Mouse (Mus musculus): ENCODE results near the gene Adgra1. TPM values are rescaled to one million over a fixed set of nuclear protein-coding genes. Genes with fewer than 3 reads are reported as not detected.

Adgra1 gene
- polyA plus RNA-seq, 1 experiment = 0.29 TPM

DNA sequence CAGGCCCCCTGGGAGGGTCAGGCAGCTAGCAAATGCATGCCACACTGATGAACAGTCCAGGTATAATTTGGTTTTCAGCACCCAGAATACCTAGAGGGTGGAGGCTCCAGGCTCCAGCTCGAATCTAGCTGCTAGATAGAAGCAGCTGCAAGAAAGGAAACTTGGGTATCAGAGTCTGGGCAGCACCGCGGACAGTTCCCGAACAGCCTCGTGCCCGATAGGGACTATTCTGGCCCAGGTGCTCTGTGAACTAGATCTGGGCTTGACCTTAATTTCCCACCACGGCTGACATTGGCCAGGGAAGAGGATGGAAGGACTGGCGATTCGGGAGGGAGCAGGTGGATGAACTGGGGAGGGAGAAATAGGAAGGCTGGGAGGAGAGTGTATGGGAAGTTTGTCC lies 6.3 kb upstream of the Adgra1 start:
- H3K27me3 ChIP-seq (ENCODE audit: control insufficient read depth, insufficient read depth, low read length) = no peaks in the 10 kb centered on the region
- no peak overlapping the region for H3K4me3 ChIP-seq (ENCODE audit: extremely low read depth, insufficient read depth, insufficient read length)
- WGBS = 8% methylated on average over 9 of the region's 9 CpGs
- H3K36me3 ChIP-seq (ENCODE audit: control insufficient read depth, insufficient read depth, low read length) = no peaks in the 10 kb centered on the region
- no peak for DNase-seq (ENCODE audit: low read depth in 1 of 2, low spot score in 2 of 2)
- H3K4me1 ChIP-seq (ENCODE audit: control insufficient read depth, insufficient read depth, insufficient read length) = no peaks in the 10 kb centered on the region
- TF ChIP-seq CTCF (IDR thresholded peaks at IDR 0.05; ENCODE audit: extremely low read depth, insufficient read depth, insufficient read length, insufficient replicate concordance) (no peak), POLR2A (IDR thresholded peaks at IDR 0.05; ENCODE audit: low read depth, low read length) (no peak)
- H3K27ac ChIP-seq (ENCODE audit: insufficient read depth, low read length) = no peak overlapping the region

DNA sequence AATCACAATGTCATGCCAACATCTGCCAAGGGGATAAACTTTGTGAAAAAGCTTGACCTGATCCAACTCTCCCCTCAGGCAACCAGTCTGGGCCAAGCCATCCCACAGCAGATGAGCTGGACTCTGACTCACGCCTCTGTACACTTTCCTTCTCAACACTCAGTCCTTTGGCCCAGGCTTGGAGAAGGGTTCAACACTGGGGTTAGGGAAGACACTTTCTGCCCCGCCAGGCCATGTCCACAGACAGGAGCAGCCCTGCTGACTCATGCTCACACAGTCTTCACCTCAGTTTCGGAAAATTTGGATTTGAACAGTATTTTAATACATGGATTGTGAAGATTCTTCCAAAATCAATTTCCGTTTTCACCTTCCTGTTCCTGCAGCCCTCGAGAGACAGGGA lies 442 bp upstream of the Adgra1 start:
- Histone ChIP-seq H3K4me1 (ENCODE audit: control insufficient read depth, insufficient read depth, insufficient read length) (no peaks in the 10 kb centered on the region), H3K27ac (ENCODE audit: insufficient read depth, low read length) (no peak overlapping the region), H3K4me3 (ENCODE audit: extremely low read depth, insufficient read depth, insufficient read length) (no peak overlapping the region), H3K27me3 (ENCODE audit: control insufficient read depth, insufficient read depth, low read length) (no peaks in the 10 kb centered on the region), H3K36me3 (ENCODE audit: control insufficient read depth, insufficient read depth, low read length) (no peaks in the 10 kb centered on the region)
- 46% methylated on average over 5 of the region's 5 CpGs for WGBS
- DNase-seq (ENCODE audit: low read depth in 1 of 2, low spot score in 2 of 2) = no peak
- no peak for TF ChIP-seq POLR2A (IDR thresholded peaks at IDR 0.05; ENCODE audit: low read depth, low read length)
- TF ChIP-seq CTCF (IDR thresholded peaks at IDR 0.05; ENCODE audit: extremely low read depth, insufficient read depth, insufficient read length, insufficient replicate concordance) = no peak

DNA sequence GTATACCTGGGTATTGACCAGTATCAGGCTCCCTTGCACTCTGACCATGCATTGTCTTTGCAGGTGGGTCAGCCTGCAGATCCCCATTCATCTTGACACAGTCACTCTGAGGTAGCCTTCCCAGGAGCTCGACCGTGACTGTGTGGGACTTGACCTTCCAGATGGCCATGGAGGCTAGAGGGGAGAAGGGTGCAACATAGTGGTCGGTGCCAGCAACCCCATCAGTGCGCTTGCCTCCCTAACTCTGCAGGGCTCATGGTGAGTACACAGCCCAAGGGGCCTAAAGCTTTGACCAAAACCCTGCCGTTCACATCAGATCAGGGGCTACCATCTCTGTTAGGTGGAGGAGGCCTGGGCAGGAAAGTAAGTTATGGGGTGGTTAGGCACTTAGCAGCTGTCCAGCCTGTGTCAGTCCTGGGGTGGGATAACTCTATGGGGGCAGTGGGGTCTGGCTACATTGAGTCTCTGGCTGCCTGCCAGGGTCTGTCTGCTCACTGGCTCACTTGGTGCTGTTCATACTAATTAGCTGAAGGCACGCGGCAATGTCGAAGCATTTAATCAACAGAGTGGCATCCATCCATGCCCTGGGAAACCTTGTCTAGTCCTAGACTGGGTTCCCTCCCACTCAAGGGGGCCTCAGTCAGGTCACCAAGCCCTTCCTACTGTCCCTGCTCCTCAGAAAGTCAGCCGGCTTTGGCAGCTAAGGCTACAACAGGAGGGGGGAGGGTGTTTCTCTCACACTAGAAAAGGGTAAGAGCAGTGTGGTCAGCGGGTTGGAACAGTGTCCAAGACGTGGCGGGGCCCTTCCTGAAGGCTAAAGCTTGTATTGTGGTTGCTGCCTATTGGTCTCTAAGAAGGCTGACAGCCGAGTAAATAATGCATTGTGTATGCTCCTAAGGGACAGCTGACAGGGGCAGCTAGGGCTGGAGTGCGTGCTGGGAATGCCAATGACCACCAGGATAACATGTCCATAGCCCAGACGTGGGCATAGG lies 1.5 kb downstream of the Adgra1 start:
- Histone ChIP-seq H3K36me3 (ENCODE audit: control insufficient read depth, insufficient read depth, low read length) (no peaks in the 10 kb centered on the region), H3K27me3 (ENCODE audit: control insufficient read depth, insufficient read depth, low read length) (no peaks in the 10 kb centered on the region), H3K27ac (ENCODE audit: insufficient read depth, low read length) (no peak overlapping the region), H3K4me3 (ENCODE audit: extremely low read depth, insufficient read depth, insufficient read length) (no peak overlapping the region), H3K4me1 (ENCODE audit: control insufficient read depth, insufficient read depth, insufficient read length) (no peaks in the 10 kb centered on the region)
- TF ChIP-seq POLR2A (IDR thresholded peaks at IDR 0.05; ENCODE audit: low read depth, low read length) = no peak
- TF ChIP-seq CTCF (IDR thresholded peaks at IDR 0.05; ENCODE audit: extremely low read depth, insufficient read depth, insufficient read length, insufficient replicate concordance) = no peak
- WGBS = 71% methylated on average over 15 of the region's 15 CpGs
- DNase-seq (ENCODE audit: low read depth in 1 of 2, low spot score in 2 of 2) = no peak

DNA sequence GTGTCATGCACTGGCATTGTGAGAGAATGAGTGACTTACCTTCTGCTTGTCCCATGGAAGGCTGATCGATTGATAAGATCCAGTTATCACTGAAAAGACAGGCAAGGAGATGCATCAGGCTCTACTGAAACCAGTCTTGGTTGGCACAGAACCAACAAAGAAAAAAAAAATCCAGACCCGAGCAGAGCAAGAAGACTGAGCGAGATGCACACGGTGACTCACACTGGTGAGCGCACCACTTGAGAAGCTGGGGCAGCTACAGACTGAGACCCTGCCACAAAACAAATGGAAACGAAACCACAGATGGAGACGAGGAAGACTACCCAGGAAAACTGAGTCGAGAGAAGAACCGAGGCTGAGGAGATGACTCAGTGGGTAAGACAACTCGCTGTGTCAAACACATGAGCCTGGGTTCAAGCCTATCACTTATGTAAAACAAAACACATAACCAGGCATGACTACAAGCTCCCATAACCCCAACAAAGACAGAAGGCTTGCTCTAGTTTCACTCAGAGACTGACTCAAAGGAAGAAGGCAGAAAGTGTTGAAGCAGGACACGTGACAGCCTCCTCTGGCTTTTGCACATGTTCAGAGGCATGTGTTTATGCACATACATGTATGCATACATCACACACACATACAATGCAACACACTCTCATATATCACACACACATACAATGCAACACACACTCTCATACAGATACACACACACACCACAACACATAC lies 6.6 kb downstream of the Adgra1 start:
- H3K27ac ChIP-seq (ENCODE audit: insufficient read depth, low read length) = no peak overlapping the region
- no peak for DNase-seq (ENCODE audit: low read depth in 1 of 2, low spot score in 2 of 2)
- no peaks in the 10 kb centered on the region for H3K4me1 ChIP-seq (ENCODE audit: control insufficient read depth, insufficient read depth, insufficient read length)
- TF ChIP-seq POLR2A (IDR thresholded peaks at IDR 0.05; ENCODE audit: low read depth, low read length) (no peak), CTCF (IDR thresholded peaks at IDR 0.05; ENCODE audit: extremely low read depth, insufficient read depth, insufficient read length, insufficient replicate concordance) (no peak)
- H3K36me3 ChIP-seq (ENCODE audit: control insufficient read depth, insufficient read depth, low read length) = no peaks in the 10 kb centered on the region
- no peak overlapping the region for H3K4me3 ChIP-seq (ENCODE audit: extremely low read depth, insufficient read depth, insufficient read length)
- no peaks in the 10 kb centered on the region for H3K27me3 ChIP-seq (ENCODE audit: control insufficient read depth, insufficient read depth, low read length)
- 81% methylated on average over 11 of the region's 11 CpGs for WGBS

DNA sequence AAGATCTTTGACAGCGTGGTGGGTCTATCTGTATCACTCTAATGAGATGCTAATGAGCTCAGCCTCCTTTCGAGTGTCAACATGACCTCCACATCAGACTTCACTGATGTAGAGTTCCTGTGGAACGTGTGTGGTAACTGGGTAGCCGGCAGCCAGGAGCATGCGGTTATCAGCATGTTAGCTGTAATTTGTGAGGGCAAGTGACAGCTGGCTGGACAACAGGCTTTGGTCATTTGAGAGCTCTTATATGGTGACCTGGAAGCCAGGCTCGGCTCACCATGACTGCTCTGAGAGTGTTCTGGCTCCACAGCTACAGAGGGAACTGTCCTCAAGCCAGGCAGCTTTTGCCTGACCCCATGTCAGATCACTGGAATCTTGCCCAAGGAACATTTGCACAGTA lies 8.4 kb downstream of the Adgra1 start:
- WGBS = 71% methylated on average over 6 of the region's 6 CpGs
- Histone ChIP-seq H3K27me3 (ENCODE audit: control insufficient read depth, insufficient read depth, low read length) (no peaks in the 10 kb centered on the region), H3K27ac (ENCODE audit: insufficient read depth, low read length) (no peak overlapping the region), H3K36me3 (ENCODE audit: control insufficient read depth, insufficient read depth, low read length) (no peaks in the 10 kb centered on the region), H3K4me3 (ENCODE audit: extremely low read depth, insufficient read depth, insufficient read length) (no peak overlapping the region), H3K4me1 (ENCODE audit: control insufficient read depth, insufficient read depth, insufficient read length) (no peaks in the 10 kb centered on the region)
- TF ChIP-seq CTCF (IDR thresholded peaks at IDR 0.05; ENCODE audit: extremely low read depth, insufficient read depth, insufficient read length, insufficient replicate concordance) = no peak
- TF ChIP-seq POLR2A (IDR thresholded peaks at IDR 0.05; ENCODE audit: low read depth, low read length) = no peak
- no peak for DNase-seq (ENCODE audit: low read depth in 1 of 2, low spot score in 2 of 2)

DNA sequence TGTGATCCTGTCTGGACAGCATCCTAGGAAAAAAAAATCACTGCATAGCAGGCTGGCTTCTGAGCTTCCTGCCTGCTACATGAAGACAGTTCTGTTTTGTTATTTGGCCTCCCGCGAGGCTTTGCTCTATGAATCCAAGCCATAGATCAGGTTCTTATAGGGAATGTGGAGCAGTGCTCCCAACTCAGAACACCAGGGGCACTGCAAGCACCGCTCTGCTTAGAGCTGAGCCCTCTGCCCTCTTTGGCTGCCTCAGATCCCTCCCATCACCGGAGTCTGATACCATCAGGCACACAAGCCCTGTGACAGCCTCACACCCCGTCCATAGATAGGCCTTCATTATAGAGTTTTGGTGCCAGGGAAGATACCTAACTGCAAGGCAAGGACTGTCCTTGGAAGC lies 9.2 kb downstream of the Adgra1 start:
- 60% methylated on average over 5 of the region's 5 CpGs for WGBS

More for the DNA sequence above, 9.2 kb downstream of the Adgra1 start:
- TF ChIP-seq POLR2A (IDR thresholded peaks at IDR 0.05; ENCODE audit: low read depth, low read length) = no peak
- TF ChIP-seq CTCF (IDR thresholded peaks at IDR 0.05; ENCODE audit: extremely low read depth, insufficient read depth, insufficient read length, insufficient replicate concordance) = no peak
- DNase-seq (ENCODE audit: low read depth in 1 of 2, low spot score in 2 of 2) = no peak
- Histone ChIP-seq H3K4me3 (ENCODE audit: extremely low read depth, insufficient read depth, insufficient read length) (no peak overlapping the region), H3K27ac (ENCODE audit: insufficient read depth, low read length) (no peak overlapping the region), H3K36me3 (ENCODE audit: control insufficient read depth, insufficient read depth, low read length) (no peaks in the 10 kb centered on the region), H3K4me1 (ENCODE audit: control insufficient read depth, insufficient read depth, insufficient read length) (no peaks in the 10 kb centered on the region), H3K27me3 (ENCODE audit: control insufficient read depth, insufficient read depth, low read length) (no peaks in the 10 kb centered on the region)
